Mouse (Mus musculus) frontal cortex, adult (tissue): ENCODE measurements around the gene Scgb1c1.

ENCODE experiments used
- ATAC-seq: cut with Nextera tagmentation; 2 replicates; pipeline ENCODE4 v1.9.2; 2017; ENCODE audit warnings: mild to moderate bottlenecking, moderate library complexity, mixed read lengths; ENCODE audit not compliant: low TSS enrichment

Scgb1c1 gene

GRCm38 (mm10) chr7:140844905-140845665 lies at the start of gene Scgb1c1:
Gene Scgb1c1, plus strand, starts transcription at chr7:140845547.
- peak; percentile 84 for ATAC-seq

GRCm38 (mm10) chr7:140797619-140798018 lies 47.7 kb upstream of the Scgb1c1 start:
- no peak for ATAC-seq

- ATAC-seq, result no peak
Observed at GRCm38 (mm10) chr7:140798212-140798611, 47.1 kb upstream of the Scgb1c1 start.

- ATAC-seq, result no peak
Observed at GRCm38 (mm10) chr7:140802629-140803028, 42.7 kb upstream of the Scgb1c1 start.

- peak; percentile 92 for ATAC-seq
Observed at GRCm38 (mm10) chr7:140805704-140806103, 39.6 kb upstream of the Scgb1c1 start.

GRCm38 (mm10) chr7:140810496-140810895 lies 34.9 kb upstream of the Scgb1c1 start:
- ATAC-seq, result no peak

GRCm38 (mm10) chr7:140811714-140812113 lies 33.6 kb upstream of the Scgb1c1 start:
- ATAC-seq, result no peak

GRCm38 (mm10) chr7:140812850-140813249 lies 32.5 kb upstream of the Scgb1c1 start:
- no peak for ATAC-seq

GRCm38 (mm10) chr7:140820173-140820572 lies 25.2 kb upstream of the Scgb1c1 start:
- no peak for ATAC-seq

- ATAC-seq, result peak; percentile 27; the same call in 1 of the 2 replicates
Observed at GRCm38 (mm10) chr7:140821305-140821652, 24.1 kb upstream of the Scgb1c1 start.

- ATAC-seq, result peak; percentile 83
Observed at GRCm38 (mm10) chr7:140821653-140822329, 23.6 kb upstream of the Scgb1c1 start, which contains the start of gene Zfp941. Gene Zfp941, minus strand, starts transcription at chr7:140822178.

GRCm38 (mm10) chr7:140822731-140823130 lies 22.6 kb upstream of the Scgb1c1 start:
- no peak for ATAC-seq

- peak; percentile 96 for ATAC-seq
Observed at GRCm38 (mm10) chr7:140828171-140828881, 17.0 kb upstream of the Scgb1c1 start.

- ATAC-seq, result no peak
Observed at GRCm38 (mm10) chr7:140831447-140831846, 13.9 kb upstream of the Scgb1c1 start.

GRCm38 (mm10) chr7:140833341-140833740 lies 12.0 kb upstream of the Scgb1c1 start:
- no peak for ATAC-seq

- no peak for ATAC-seq
Observed at GRCm38 (mm10) chr7:140834968-140835757, 10.2 kb upstream of the Scgb1c1 start, which contains the start of gene Urah. Gene Urah, plus strand, starts transcription at chr7:140835018.

GRCm38 (mm10) chr7:140835758-140836087 lies 9.6 kb upstream of the Scgb1c1 start:
- ATAC-seq, result no peak

- ATAC-seq, result peak; percentile 68
Observed at GRCm38 (mm10) chr7:140836243-140837115, 8.9 kb upstream of the Scgb1c1 start.

- ATAC-seq, result no peak
Observed at GRCm38 (mm10) chr7:140839556-140839955, 5.8 kb upstream of the Scgb1c1 start.
